Mouse (Mus musculus): ENCODE measurements at regions not wholly inside any gene's neighbourhood (a gene's known extent, or its start where the extent isn't known, plus 50 kb on each side); places are given as distances from the start of the nearest gene placed in this dataset.

DNA sequence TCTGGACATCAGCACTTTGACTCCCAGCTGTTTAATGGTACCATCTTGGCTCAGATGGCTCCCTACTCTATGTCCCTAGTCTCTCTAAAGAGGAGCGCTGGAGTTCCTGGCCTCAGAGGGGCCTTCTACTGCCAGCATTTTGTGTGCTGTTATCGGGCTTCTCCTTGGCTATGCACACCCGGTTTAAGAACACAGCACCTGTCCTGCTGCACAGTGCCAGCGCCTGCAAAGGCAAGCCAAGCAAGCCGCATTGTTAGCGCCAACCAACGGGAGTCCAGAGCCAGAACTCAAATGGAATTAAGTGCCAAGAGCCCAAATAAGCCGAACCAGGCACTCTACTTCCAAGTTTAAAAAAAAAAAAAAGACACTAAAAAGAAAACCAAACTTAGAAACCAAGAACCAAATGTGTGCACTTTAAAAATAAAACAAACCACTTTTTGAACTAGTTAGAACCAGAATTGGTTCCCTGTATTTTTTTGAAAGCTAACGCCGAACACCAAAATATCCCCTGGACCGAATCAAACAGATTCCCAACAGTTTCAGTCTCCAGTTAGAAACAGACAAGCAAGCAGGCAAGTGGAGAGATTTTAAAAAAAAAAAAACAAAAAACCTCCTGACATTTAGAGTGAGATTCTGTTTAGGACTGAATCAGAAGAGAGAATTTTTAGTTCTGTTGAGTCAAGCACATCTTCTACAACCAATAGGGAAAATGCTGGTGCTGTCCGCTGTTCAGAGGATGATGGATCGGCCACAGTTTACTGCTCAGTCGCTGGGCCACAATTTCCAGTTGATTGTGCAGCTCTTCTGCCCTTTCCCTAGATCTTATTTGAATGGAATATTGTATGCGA lies 281.7 kb upstream of the Gm10131 start:
- TF ChIP-seq POLR2A (IDR thresholded peaks at IDR 0.05; ENCODE audit: extremely low read depth, insufficient read depth, low read length) (no peak), CTCF (IDR thresholded peaks at IDR 0.05; ENCODE audit: low read depth, low read length) (no peak)
